Mouse (Mus musculus): ENCODE results near the gene Arhgef28. TPM values are rescaled to one million over a fixed set of nuclear protein-coding genes. Genes with fewer than 3 reads are reported as not detected.

The Arhgef28 gene
- under 1 TPM in 1 of 2 experiments, not detected in 1; 0.08 TPM for polyA plus RNA-seq (2017; shearing (Covaris generic))

DNA sequence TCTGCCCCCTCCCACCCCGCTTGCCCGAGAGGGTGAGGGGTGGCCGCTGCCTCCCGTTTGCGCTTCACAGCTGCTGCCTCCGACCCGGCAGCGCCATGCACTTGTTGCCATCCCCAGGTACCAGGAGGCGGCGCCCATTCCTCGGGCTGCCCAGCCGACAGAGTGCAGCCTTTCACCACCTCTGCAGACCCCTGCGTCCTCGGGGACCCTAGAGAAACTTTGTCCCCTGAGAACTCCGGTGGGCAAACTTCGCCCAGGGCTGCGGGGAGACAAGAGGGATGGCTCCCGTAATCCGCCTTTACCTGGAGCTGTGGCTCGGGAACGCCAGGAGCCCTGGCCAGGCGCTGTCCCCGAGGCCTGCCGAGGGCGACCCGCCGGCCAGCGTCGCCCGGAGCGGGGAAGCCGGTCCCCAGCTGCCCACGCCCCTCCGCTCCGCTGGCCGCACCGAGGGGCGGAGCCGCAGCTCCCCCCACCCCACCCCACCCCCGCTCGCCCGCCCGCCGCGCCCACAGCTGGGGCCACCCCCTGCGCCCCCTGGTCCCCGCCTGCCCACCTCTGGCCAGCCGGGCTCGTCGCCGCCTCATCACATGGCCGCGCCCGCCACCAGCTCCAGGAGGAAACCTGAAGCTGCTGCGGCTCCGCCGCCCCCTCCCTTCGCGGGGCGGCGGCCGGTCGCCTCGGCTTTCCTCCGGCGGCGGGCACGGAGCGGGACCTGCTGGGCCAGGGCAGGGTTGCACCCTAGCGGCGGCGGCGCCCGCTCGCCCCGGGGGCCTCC, at the start of gene Arhgef28:
Arhgef28 (minus strand) TSS at position 669 of the 775 bp plus-strand sequence.
- ATAC-seq: no peak

DNA sequence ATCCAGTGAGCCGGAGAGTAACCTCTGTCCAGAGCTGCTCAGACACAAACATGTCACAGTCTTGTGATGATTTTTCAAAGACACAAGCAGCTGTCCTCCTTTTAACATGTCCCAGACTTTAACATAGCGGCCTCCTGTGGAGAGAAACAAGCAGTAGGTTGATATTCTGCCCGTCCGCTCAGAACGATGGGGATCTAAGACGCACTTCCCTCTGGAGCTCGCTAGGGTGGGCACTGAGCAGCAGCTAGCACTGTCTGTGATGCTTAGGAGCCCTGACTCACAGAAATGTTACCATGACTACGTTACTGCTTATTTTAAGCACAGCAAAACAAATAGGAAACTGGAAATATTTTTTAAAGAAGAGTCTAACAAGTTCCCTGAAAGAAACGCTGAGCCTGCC, 48.7 kb upstream of the Arhgef28 start:
- ATAC-seq: no peak

DNA sequence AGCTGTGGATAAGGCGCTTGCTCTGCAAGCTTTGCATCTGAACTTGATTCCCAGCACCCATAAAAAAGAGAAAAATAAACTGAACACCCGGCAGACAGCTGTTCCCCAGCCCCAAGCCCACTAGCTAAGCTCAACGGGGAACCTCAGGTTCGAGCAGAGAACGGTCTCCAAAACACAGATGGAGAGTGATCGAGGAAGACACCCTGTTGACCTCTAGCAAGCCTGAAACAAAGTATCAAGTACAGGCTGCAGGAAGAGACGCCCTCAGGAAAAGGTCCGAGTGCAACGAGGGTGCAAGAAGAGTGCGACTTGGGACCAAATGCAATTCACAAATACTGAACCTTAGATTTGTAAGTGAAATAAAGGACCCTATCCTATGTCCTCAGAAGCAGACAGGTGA, 43.4 kb upstream of the Arhgef28 start:
- no peak for ATAC-seq

DNA sequence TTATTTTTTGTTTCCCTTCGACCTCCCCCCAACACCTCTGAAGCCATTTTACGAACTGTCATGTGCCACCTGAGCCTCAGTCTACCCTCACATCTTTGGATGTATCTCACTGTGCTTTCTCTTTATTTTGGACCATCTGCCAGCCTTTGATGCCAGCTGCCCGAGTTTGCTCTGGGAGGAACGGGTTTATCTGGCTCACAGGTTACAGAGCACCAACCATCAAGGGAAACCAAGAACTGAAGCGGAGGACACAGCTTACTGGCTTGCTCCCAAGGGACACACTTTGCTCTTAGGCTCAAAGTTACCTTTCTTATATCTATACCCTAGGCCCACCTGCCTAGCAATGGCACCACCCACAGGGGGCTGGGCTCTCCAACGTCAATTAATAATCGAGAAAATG, 39.1 kb upstream of the Arhgef28 start:
- ATAC-seq: no peak

DNA sequence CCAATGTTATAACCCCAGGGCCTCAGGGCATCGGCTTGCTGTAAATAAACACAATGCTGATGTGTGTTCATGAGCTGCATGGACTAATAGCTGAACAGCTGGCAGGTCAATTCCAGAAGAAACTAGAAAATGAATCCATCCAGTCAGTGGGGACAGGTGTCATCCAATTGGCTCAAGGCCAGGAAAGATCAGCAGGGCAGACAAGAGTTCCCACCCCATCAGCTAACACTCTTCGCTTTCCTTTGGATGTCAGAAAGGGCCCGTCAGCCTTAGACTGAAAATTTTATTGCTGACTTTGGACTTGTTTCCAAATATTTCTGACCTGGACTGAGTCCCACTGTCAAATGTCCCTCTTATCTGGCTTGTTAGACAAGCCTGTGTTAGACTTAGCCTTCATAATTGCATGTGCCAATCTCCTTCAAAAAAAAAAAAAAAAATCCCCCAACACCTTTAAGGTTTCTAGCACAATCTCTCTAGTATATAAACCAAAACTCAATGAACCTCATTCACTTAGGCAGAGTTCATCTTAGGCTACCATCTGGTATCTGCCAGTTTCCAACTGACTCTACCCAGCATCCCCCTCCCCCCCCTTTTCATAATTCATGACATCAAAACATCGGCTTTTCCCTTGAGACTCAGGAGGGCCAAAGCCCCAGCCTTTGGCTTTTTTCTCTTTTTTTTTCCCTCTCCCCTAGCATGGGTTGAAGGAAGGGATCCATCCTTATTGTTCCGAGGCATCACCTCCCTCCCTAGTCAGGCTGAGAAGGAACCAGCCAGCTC, 38.5 kb upstream of the Arhgef28 start:
- no peak for ATAC-seq

DNA sequence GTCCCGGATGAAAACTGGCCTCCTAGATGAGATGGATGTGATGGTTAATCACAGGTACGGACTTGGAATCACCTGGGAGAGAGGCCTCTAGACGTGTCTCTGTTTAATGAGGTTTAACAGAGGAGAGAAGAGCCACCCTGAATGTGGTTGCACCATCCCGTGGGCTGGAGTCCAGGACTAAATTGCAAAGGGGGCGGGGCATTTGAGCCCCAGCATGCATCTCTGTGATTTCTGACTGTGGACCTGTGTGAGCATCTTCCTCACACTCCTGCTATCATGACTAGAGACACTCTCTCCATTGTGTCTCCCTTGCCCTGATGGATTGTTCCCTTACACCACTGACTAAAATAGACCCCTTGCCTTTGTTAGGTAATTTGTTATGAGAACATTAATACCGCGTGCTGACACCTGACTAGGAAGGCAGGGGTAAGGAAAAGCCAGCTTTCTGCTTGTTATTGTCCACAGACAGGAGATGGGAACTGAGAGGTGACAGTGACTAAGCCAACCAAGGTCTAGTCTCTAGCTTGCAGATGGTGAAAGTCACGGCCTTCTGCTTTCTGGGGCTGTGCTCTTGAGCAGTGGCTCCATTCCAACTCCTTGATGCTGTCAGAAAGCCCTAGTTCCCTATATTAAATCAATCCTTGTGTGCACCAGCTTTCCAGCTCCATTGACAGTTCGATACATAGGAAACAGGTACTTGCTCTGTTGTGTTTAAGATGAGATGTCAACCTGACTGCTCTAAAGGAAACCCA, 35.5 kb upstream of the Arhgef28 start:
- ATAC-seq: no peak

DNA sequence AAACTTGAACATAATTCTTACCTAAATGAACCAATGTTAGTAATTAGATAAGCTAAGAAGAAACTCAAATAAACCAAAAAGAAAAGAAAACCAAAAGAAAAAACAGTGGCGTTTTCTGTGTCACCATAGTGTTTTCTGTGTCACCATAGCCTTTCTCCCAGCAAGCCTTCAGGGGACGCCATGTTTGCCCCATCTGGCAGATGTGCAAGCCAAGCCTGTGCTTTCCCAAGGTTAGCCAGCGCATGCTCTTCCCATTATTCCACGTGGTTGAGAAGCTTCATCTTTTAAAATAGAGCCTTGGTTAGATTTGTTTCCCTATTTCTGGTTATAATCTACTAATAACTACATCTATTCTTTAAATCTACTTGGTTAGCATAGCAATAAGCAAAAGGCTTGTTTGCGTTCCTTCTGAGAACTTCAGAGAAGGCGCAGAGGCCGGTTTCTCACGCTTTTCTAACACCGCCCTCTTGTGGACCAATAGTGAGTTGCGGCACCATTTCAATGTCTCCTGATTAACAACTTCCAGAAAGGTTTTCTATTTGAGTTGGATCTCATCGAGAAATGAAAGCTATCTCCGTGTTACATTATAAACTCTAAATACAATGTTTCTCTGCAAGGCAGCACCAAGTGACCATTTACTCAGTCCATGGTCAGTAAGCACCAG, 33.9 kb upstream of the Arhgef28 start:
- peak; percentile 57 for ATAC-seq

DNA sequence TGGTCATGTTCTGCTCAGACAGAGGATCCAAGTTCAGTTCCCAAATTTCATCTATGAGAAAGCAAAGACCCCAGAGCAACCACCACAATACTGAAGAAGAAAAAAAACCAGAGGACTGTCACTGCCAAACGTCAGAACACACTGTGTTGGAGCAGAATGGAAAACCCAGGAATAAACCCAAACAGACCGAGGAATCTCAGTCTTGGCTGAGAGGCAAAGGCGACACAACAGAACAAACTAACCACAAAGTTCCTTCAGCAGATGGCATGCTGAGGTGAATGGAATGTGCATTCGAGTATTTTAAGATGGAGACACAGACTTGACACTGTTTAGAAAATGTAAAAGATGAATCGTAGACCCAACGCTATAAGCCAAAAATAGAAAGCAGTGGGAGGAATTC, 29.2 kb upstream of the Arhgef28 start:
- ATAC-seq: no peak

DNA sequence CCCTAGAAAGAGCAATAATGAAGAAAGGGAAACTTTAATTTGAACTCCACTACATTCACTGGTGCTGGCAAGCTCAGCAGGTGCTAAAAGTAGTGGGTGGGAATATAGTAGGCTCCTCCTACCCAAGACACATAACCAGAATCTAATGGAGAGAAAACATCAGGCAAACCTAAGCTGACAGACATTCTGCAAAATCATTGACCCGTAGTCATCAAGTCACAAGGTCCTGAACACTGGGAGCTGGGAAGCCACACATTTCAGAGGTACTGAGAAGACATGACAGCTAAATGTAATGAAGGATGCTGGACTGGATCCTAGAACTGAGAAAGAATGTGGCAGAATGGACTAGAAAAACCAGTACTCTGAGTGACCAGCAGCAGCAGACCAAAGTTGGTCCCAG, 24.3 kb upstream of the Arhgef28 start:
- no peak for ATAC-seq

DNA sequence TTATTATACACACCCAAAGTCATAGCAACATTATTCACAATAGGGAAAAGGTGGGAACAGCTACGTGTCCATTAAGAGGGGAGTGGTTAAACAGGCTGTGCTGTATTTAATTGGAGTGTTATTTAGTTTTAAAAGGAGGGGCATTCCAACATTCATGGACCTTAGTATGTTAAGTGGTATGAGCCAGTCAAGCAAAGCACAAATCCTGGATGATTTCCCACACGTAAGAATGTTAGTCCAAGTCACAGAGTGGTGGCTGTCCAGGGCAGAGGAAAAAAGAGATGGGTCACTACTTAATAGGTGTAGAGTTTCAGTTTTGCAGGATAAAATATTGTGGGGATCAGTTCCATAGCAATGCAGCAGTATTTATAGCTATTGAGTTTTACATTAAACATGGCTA, 20.0 kb upstream of the Arhgef28 start:
- no peak for ATAC-seq

DNA sequence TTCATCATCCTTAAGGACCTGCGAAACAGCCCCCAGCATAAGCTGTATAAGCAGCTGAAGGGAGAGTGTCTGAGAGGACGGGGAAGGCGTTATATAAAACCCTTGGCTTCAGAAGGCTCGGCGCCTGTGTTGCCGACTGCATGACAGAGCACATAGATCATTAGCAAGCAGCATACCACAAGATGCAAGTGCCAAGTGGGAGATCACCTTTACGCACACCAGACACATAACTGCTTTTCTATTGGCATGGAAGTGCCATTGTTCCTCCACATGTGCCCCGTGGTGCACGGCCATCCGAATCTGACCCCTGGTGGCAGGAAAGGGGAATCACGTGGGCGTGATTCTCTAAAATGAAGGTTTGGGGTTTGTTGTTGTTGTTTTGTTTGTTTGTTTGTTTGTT, 16.6 kb upstream of the Arhgef28 start:
- no peak for ATAC-seq

DNA sequence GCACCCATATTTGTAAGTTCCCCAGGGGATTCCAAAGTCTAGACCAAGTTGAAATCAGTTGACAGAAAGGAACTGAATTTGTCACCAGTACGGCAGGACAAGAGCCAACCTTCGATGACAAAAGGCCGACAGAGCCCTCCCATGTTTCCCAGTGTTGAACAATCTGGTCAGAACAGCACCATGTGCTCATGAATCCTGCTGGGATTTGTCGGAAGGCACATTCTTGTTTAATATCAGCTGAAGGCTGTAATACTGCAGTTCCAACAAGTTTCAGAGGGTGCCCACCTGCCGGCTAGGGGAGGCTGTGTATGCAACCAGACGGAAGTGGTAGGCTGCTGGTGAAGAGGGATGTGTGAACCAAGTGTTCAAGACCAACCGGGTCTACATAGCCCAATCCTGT, 3.9 kb upstream of the Arhgef28 start:
- no peak for ATAC-seq

DNA sequence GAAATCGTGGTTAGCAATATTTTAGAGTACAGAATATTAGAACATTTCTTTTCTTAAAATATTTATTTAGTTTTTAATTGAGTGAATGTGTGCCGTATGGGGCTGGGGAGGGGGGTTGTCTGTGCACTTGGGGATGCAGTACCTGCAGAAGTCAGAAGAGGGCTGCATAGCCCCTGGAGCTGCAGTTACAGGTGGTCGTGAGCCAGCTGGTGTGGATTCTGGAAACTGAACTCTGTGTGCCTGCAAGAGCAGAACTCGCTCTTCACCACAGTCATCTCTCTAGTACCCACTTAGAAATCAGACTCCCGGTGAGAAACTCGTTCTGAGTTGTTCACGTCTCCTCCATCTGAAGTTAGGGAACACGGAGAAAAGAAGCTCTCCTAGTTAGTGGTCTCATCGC, 2.6 kb upstream of the Arhgef28 start:
- ATAC-seq: no peak

DNA sequence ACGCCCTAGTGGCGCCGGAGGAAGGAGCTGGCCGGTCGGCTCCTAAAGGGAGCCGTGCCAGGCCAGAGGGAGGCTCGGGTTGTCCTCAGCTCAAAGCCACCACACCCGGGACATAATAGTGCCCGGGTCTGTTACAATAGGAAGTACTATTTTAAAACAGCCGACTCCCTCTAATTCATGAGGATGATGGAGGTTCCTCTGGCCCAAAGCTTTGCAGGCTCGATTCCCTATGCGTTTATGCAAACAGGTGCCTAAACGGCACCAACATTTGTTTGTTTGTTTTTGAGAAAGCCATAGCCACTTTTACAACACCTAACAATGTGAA, 269 bp upstream of the Arhgef28 start:
- ATAC-seq: no peak

DNA sequence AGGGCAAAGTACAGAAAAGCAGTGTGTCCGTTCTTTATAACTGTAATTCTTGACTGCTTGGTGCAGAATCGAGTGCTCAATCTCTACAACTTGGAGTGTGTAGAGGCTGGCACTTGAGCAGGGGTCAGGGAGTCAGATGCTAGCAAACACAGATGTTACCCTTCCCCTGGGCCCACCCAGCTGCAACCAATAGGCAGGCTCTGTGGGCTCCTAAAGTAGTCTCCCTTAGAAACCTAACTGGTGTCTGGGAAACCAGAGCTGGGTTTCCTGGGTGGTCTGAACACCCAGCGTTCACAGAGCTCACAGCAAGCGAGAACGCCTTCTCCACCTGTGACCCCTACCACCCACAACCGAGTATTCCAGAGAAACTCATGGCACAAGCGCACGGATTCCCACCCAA, 1.1 kb downstream of the Arhgef28 start:
- ATAC-seq: no peak

DNA sequence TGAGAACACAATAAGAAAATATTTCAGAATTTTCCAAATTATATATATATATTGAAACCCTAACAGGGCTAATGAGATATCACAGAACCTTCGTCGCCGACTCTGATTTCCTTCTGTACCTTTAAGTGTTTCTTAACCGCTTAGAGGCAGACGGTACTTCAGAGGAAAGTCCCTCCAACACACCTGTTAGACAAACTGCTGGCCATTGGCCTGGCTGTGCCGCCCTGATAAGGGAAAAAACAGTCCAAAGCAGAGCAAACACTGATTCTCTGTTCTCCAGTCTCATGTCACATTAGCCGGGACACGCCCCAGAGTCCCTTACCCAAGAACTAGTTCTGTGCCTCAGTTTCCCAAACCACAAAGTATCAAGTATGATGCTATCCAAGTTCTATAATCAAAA, 1.9 kb downstream of the Arhgef28 start:
- ATAC-seq: no peak

DNA sequence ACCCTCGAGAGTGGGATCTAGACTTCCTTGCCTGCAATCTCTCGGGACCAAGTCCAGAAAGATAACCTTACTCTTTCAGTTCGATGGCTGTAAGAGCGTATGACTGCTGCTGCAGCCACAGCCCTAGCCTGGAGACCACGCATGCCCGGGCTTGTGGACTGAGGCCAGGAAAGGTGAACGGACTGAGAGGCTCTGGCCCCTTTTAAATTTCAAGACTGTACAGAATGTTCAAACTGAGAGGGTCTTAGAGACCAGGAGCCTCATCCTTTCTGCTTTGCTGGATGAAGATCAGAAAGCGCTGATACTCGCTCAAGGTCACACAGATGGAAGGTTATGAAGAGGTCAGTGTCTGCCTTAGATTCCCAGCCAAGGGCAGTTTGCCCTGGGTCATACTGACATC, 4.8 kb downstream of the Arhgef28 start:
- no peak for ATAC-seq

DNA sequence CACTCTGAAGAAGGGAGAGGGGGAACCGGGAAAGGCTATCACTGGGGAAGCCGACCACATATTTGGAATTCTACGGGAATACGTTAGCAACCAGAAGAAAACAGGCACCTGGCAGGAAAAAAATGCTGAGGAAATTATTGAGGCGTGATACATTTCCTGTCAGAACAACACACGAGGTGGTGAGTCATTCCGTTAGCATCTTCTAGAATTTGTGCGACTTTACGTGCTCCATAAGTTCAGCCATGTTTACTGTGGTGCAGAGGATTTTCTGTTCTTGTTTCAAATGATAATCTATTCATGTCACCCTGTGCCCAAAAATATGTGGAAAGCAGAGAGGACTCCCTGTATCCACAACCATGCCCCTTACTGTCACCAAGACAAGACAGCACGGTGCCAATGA, 13.6 kb downstream of the Arhgef28 start:
- ATAC-seq: no peak

DNA sequence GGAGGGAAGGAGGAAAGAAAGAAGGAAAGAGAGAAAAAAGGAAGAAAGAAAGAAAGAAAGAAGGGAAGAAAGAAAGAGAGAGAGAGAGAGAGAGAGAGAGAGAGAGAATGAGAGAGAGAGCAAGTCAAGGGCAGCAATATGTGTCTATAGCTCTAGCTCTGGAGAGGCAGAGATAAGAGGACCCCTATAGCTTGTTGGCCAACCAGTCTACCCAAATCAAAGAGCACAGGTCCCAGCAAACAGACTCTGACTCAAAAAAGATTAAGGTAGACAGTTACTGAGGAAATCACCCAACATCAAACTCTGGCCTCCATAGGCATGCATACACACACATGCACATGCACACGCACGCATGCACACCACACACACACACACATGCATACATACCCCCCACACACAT, 17.7 kb downstream of the Arhgef28 start:
- ATAC-seq: no peak

DNA sequence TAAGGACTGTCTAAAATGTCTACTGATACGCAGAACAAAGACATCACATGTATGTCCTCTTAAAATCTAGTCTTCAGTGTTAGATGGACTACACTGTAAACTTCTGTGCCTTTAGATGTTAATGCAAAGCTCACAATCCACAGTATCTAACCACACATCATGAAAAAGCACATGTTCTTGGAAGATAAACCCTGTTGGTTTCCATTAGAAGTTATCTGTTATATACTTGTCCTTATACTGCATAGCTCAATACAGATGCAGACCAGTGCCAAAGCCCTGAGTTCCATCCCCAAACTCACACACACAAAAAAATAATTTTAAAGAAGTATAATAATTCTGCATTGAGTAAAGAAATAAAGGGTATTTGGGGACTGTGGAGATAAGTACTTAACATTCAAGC, 18.3 kb downstream of the Arhgef28 start:
- no peak for ATAC-seq

DNA sequence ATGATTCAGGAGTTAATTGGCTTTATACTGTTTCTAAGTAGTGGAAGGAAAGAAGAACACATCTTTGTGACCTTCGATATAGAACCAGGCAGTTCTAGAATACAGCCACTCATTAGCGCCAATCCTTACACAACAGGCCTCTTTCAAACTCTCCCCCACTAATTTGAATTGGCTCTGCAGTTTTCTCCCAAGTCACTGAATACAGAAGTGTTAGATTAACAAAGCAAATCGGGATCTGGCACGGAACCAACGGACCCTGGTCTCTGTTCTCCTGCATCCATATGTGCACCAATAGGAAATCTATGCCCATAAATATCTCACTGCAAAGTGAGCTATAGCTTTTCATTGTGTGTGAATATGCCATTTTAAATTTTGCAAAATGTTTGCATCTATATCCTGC, 20.1 kb downstream of the Arhgef28 start:
- ATAC-seq: no peak

DNA sequence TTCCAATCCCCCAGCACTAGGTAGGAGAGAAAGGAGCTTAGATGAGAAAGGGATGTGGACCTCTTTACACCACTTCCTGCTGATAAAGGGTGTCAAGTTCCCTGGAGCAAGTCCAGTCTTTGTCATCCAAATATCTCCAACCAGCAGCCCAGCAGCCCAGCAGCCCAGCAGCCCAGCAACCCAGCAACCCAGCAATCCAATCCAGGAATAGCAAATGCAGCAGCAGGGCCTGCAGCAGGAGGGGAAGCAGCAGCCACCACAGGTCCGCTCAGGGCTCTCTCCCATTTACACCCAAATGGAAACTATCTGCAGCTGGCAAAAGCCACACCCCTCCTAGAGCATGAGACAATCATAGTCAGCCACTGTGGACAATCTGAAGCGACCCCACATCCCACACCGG, 21.6 kb downstream of the Arhgef28 start:
- no peak for ATAC-seq

Data from activated CD4-positive, CD25-positive, alpha-beta regulatory T cell, adult 4 months (primary cell).